Mouse (Mus musculus) retina, postnatal 1 day (tissue): ENCODE data around the gene Cntn5.

Experiments used
- DNase-seq: peaks from one replicate; pipeline ENCODE4 v3.0.0-alpha.2; 2012

The Cntn5 gene

GRCm38 (mm10) chr9:9882779-9883383 lies 1021.7 kb downstream of the Cntn5 start:
- DNase-seq: no peak

GRCm38 (mm10) chr9:9872112-9873035 lies 1032.2 kb downstream of the Cntn5 start:
- no peak for DNase-seq

- peak; percentile 57 for DNase-seq
These were observed 1043.9 kb downstream of the Cntn5 start for GRCm38 (mm10) chr9:9860631-9861030.

GRCm38 (mm10) chr9:9859323-9859722 lies 1045.3 kb downstream of the Cntn5 start:
- DNase-seq: no peak

- DNase-seq: peak; percentile 56
These were observed 1049.8 kb downstream of the Cntn5 start for GRCm38 (mm10) chr9:9854791-9855190.

- no peak for DNase-seq
These were observed 1074.3 kb downstream of the Cntn5 start for GRCm38 (mm10) chr9:9830231-9830630.

- no peak for DNase-seq
These were observed 1084.6 kb downstream of the Cntn5 start for GRCm38 (mm10) chr9:9819963-9820362.

GRCm38 (mm10) chr9:9817477-9817876 lies 1087.1 kb downstream of the Cntn5 start:
- DNase-seq: no peak

GRCm38 (mm10) chr9:9799546-9799945 lies 1105.0 kb downstream of the Cntn5 start:
- DNase-seq: no peak

GRCm38 (mm10) chr9:9783680-9784079 lies 1120.9 kb downstream of the Cntn5 start:
- no peak for DNase-seq

- DNase-seq: peak; percentile 27
These were observed 1123.3 kb downstream of the Cntn5 start for GRCm38 (mm10) chr9:9781157-9781884.

GRCm38 (mm10) chr9:9779646-9780045 lies 1124.9 kb downstream of the Cntn5 start:
- no peak for DNase-seq

GRCm38 (mm10) chr9:9770777-9771176 lies 1133.8 kb downstream of the Cntn5 start:
- no peak for DNase-seq

- no peak for DNase-seq
These were observed 1134.9 kb downstream of the Cntn5 start for GRCm38 (mm10) chr9:9769659-9770058.

- DNase-seq: no peak
These were observed 1186.4 kb downstream of the Cntn5 start for GRCm38 (mm10) chr9:9718145-9718544.

- DNase-seq: no peak
These were observed 1195.9 kb downstream of the Cntn5 start for GRCm38 (mm10) chr9:9708671-9709070.

GRCm38 (mm10) chr9:9707766-9708165 lies 1196.8 kb downstream of the Cntn5 start:
- no peak for DNase-seq

- DNase-seq: no peak
These were observed 1199.4 kb downstream of the Cntn5 start for GRCm38 (mm10) chr9:9705180-9705579.

- DNase-seq: no peak
These were observed 1207.9 kb downstream of the Cntn5 start for GRCm38 (mm10) chr9:9696636-9697035.

- DNase-seq: peak; percentile 25
These were observed 1222.2 kb downstream of the Cntn5 start for GRCm38 (mm10) chr9:9682348-9682884.

- DNase-seq: no peak
These were observed 1228.5 kb downstream of the Cntn5 start for GRCm38 (mm10) chr9:9676078-9676477.

GRCm38 (mm10) chr9:9674531-9674930 lies 1230.0 kb downstream of the Cntn5 start:
- DNase-seq: no peak
